Mouse (Mus musculus): ENCODE results near the gene Hoxb1.

Gene Hoxb1

DNA sequence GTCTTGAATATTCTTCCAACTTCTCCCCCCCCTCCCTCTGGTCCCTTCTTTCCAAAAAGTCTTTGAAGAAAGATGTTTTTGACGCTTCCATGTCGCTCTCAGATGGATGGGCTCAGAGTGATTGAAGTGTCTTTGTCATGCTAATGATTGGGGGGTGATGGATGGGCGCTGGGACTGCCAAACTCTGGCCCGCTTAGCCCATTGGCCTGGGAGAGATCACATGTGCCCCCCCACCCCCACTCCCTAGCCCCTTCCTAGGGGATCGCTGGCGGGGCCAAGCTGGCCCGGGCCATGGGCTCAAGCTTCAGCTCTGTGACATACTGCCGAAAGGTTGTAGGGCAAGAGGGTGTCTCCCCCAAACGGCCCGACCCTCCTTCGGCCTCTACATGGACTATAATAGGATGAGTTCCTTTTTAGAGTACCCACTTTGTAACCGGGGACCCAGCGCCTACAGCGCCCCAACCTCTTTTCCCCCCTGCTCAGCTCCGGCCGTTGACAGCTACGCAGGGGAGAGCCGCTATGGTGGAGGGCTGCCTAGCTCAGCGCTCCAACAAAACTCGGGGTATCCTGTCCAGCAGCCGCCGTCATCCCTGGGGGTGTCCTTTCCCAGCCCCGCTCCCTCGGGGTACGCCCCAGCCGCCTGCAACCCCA is at the start of gene Hoxb1:
TSS of gene Hoxb1 (plus strand) at position 312 of the 651 bp plus-strand sequence.
- DNase-seq, result no peak

DNA sequence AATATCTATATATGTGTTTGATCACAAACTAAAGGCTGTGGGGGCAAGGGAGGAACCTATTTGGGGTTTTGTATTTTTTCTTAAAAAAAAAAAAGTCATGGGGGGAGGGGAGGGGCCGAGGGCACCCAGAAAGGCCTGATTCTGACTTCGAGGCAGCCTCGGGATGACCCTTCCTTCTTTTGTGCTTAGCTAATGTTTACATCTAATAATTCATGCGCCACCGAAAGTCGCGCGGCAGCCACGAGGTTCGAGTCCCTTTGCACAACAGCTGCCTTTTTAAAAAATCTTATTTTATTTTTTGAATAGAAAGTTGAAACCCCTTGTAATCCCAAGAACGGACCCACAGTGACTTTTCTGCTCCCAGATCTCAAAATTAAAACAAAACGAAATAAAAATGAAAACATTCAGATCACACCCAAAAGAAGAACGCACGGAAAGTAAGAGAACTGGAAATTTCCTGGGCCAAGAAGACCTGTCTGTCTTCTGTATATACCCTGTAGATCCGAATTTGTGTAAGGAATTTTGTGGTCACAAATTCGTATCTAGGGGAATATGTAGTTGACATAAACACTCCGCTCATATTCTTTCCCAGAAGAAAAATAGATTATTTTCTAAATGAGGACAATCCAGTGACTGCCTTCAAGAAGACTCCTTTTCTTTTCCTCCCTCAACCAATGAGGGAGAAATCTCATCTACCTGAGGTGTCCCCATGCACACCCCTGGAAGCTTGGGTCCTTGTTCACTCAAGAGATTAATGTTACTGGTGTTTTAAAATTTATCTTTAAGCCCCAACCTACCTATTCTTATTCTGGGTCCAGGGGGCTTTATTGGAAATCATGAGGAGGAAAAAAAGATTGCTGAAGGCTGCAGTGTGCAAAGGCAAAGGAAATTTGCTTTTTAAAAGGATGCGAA is 48.6 kb upstream of the Hoxb1 start:
- DNase-seq, result no peak

DNA sequence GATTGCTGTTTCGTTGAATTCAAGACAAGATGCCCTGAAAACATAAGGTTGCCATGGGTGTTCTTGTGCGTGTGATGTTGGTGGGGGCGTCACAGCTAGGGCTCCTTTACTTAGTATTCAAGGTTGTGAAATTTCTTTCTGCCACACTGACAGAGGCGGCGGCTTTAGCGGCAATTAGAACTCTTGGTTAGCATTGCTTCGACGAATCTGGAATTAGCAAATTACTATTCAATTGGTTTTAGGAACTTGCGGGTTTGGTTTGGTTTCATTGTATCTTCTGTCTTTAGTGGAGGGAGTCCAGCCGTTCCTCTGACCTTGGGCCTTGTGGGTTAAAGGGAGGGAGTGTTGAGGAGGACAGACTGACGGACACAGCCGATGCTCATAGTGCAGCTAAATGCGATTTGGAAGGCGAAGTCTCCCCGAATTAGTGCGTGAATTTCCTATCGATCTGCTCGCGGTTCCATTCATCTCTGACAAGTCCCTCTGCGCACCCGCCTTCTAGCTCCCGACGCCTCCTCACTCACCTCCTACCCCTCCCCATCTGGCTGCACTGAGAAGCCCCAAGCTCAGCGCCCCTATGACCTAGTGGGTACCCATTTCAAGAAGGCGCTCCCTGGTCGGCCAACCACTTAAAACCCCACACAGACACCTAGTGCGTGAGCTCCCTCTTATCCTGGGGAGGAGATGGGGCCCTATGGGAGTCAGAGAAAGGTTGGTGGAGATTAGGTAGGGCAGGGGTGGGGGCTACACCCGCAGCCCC is 47.8 kb upstream of the Hoxb1 start, which contains the start of gene Hoxb4:
TSS of gene Hoxb4 (plus strand) at position 660 of the 760 bp plus-strand sequence.
- no peak for DNase-seq

GRCm38 (mm10) chr11:96318368-96319070 is 47.0 kb upstream of the Hoxb1 start:
- no peak for DNase-seq

DNA sequence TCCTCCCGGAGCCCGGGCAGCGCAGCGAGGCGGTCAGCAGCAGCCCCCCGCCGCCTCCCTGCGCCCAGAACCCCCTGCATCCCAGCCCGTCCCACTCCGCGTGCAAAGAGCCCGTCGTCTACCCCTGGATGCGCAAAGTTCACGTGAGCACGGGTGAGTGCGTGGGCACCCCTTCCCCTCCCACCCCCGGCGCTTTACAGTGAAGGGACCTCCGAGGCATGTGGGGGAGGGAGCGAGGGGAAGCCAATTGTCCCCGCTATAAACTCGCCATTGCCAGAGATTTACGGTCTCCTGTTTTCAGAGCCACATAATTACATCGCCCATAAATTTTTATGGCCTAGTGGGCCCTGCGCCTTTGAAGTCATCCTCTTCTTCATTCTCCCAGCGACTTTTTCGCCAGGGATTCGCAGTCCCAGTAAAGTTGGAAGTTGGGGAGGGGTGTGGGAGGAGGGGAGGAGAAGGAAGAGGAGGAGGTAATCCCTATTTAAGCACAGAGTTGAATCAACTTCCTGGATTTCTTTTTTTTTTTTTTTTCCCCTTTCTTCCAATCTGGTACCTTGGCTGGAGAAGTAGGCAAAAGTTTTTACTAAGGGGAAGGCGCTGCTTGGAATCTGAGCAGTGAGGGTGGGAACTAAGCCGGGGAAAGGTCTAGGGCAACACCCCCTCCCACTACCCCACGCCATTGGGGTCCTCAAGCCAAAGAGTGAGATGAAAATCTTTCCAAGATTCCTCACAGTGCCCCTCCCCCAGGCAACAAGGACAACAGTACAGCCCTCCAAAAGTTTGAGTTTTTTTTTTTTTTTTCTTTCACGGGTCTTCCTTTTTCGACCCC is 46.3 kb upstream of the Hoxb1 start:
- no peak for DNase-seq

GRCm38 (mm10) chr11:96319910-96320309 is 45.6 kb upstream of the Hoxb1 start:
- DNase-seq, result no peak

GRCm38 (mm10) chr11:96320688-96321087 is 44.9 kb upstream of the Hoxb1 start:
- no peak for DNase-seq

GRCm38 (mm10) chr11:96321846-96322245 is 43.7 kb upstream of the Hoxb1 start:
- no peak for DNase-seq

GRCm38 (mm10) chr11:96322738-96323137 is 42.8 kb upstream of the Hoxb1 start:
- no peak for DNase-seq

DNA sequence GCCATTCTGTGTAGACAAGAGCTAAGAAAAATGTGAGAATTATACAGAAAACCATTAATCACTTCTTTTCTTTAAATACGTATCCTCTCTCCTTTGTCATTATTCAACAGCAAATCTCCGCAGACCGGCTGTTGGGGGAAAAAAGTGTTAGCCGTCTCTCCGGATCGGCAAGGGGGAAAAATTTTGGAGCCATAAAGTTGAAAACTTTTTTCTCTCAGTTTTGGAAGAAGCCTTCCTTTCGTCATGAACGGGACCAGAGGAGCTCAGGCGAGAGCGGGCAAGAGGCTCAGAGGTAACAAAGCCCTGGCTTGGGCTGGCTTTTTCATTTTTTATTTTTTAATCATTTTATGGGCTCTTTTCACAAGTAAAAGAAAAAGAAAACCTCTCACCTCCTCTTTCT is 42.4 kb upstream of the Hoxb1 start, which contains the start of gene Hoxb3:
TSS of gene Hoxb3 (plus strand) at position 173 of the 400 bp plus-strand sequence.
- DNase-seq, result no peak

GRCm38 (mm10) chr11:96324125-96324524 is 41.4 kb upstream of the Hoxb1 start:
- no peak for DNase-seq

GRCm38 (mm10) chr11:96324965-96325364 is 40.6 kb upstream of the Hoxb1 start:
- no peak for DNase-seq

- no peak for DNase-seq
Measured at GRCm38 (mm10) chr11:96325747-96326212, 39.8 kb upstream of the Hoxb1 start.

GRCm38 (mm10) chr11:96326705-96327104 is 38.8 kb upstream of the Hoxb1 start:
- no peak for DNase-seq

- DNase-seq, result no peak
Measured at GRCm38 (mm10) chr11:96327122-96327521, 38.4 kb upstream of the Hoxb1 start.

GRCm38 (mm10) chr11:96327750-96328149 is 37.8 kb upstream of the Hoxb1 start:
- DNase-seq, result no peak

DNA sequence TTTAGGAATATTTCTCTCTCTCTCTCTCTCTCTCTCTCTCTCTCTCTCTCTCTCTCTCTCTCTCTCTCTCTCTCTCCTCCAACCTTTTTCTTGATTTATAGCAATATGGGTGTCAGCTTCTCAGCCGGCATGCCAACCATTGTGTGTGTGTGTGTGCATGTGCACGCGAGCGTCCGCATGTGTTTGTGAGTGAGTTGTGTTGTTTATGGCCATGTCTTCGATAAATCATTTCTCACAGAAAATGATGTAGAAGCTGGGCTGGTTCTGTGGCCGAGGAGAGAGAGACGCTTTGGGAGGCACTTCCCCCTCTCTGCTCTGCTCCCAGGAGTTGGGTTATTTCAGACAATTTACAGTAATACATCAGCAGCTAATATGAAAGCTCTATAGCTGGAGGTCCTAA is 36.9 kb upstream of the Hoxb1 start:
- DNase-seq, result no peak

- no peak for DNase-seq
Measured at GRCm38 (mm10) chr11:96332105-96332504, 33.4 kb upstream of the Hoxb1 start.

GRCm38 (mm10) chr11:96332618-96333032 is 32.9 kb upstream of the Hoxb1 start:
- no peak for DNase-seq

DNA sequence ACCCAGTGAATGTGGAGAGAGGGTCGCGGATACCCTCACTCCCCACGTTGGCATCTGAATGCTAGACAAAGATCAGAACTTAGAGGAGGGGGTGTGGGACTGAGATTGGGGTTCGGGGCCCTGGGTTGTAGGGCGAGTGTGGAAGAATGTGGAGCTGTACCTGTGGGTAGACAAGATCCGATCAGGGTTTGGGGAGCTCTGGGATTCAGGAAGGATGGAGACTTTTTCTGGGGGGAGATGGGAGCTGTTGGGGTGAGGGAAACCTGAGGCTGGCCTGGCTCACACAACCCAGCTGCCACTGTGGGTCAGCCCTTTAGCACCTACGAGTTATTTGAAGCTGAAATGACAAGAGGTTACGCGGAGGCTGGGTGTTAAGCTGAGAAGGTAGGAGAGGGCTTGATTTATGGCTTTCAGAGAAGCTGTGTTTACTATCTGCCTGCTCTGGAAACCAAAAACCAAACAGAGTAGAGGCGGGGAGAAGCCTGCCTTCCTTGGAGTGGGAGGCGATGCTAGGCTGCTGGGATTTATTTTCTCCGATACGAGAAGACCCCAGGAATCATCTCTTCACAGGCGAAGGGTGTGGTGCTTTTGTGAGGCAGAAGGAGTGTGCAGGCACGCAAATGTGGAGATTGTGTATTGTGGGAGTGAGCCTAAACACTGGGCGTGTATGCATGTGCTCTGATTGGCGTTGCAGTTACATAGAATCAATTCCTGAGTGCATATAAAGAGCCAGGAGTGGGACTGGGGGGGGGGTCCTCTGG is 32.1 kb upstream of the Hoxb1 start:
- DNase-seq, result no peak

GRCm38 (mm10) chr11:96334002-96334364 is 31.6 kb upstream of the Hoxb1 start:
- DNase-seq, result no peak
